Mouse (Mus musculus) kidney, adult 2 months (tissue): ENCODE results near the gene Rptor.

Experiments
- CTCF ChIP-seq: fragments of 200-500 bp; conservative IDR thresholded peaks from 2 replicates; pipeline ENCODE4 v1.5.1; 2011; ENCODE audit warnings: low read depth, mild to moderate bottlenecking, control low read depth, low read length, moderate library complexity, mixed read lengths; ENCODE audit not compliant: insufficient read depth, insufficient read length
- POLR2A ChIP-seq: fragments of 200-500 bp; IDR thresholded peaks from one replicate; pipeline ENCODE4 v1.6.1; 2011; ENCODE audit warnings: low read depth, low read length, control low read depth

DNA sequence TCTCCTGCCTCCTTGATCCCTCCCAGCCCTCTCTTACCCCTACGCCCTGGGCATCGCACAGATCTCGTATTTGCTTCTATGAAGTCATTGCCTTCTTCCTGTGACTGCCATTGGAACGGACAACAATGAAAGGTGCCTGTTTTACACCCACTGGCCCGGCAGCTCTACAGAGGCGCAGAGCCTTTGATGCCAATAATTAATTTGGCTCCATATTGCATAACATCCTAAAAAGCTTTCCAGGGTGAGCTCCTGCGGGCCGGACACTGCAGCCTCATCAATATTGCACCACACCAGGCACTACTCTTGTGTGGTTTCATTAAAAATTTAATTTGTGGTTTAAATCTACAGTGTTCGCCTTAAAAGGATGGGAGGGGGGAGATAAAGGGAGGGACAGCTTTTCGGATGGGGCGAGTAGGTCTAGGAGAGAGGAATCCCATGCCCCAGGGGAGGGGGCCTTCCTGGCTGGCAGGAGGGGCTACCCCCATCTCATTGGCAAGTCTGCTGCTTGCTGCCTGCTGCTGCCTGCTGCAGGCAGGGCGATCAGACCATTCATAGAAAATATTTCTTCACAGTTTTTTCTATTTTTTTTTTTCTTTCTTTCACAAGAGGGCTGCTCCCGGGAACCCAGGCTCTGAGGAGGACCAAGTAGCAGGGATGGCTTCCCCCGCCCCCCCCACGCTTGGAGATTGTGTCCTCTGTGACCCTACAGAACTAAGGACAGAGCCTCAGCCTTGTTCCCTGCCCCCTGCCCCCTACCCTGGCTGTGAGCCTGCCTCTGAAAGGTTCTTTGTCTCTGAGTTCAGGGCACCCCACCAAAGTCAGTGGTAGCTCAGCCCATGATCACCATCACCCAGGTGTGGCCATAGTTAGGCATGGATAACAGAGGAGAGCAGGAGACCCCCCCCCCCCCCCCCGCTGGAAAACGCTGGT, 44.5 kb upstream of the Rptor start:
- TF ChIP-seq CTCF (no peak), POLR2A (no peak)
